Mouse (Mus musculus): ENCODE results near the gene Slc6a18.

DNA sequence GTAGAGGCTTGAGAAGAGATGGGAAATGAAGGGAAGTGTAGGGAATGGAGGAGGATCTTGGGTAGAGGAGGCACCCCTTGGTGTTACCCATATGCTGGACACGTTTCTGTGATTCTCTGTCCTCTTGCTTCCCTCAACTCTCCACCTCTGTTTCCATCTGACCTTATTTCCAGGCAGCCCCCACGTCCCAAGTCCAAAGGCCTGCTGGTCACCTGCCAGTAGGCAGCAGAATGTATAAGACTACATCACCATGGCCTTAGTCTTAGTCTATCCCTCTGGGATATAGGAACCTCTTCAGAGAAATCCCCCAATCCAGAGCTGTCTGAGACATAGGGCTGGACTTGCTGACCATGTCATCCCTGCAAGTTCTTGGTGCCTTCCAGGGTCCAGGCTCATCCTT is 1.5 kb upstream of the Slc6a18 start:
- TF ChIP-seq GATA1 (IDR thresholded peaks at IDR 0.05; ENCODE audit: borderline replicate concordance, low read length) (no peak), FLI1 (IDR thresholded peaks at IDR 0.05; ENCODE audit: low read length) (no peak)
